Mouse (Mus musculus) embryonic fibroblast, embryonic 13.5 days (primary cell): Measurements from ENCODE around the gene Fasl. TPM values are rescaled to one million over a fixed set of nuclear protein-coding genes. Genes with fewer than 3 reads are reported as not detected.

ENCODE experiments used
- H3K27ac ChIP-seq: 2 replicates; pipeline ENCODE4 v1.5.1; 2012; ENCODE audit warnings: low read length, control low read depth, inconsistent platforms; ENCODE audit not compliant: insufficient read depth
- H3K4me1 ChIP-seq: 2 replicates; pipeline ENCODE4 v1.6.1; 2011; ENCODE audit warnings: low read length; ENCODE audit not compliant: control insufficient read depth, insufficient read depth
- H3K4me3 ChIP-seq: 2 replicates; pipeline ENCODE4 v1.5.1; 2011; ENCODE audit warnings: mild to moderate bottlenecking, control low read depth, low read length; ENCODE audit not compliant: insufficient read depth
- CTCF ChIP-seq: IDR thresholded peaks from 2 replicates; pipeline ENCODE4 v1.5.1; 2011; ENCODE audit warnings: mild to moderate bottlenecking, control low read depth, low read length, moderate library complexity, borderline replicate concordance; ENCODE audit not compliant: insufficient read depth
- POLR2A ChIP-seq: IDR thresholded peaks from 2 replicates; pipeline ENCODE4 v1.6.1; 2011; ENCODE audit warnings: low read depth, mild to moderate bottlenecking, control low read depth, low read length, moderate library complexity
- polyA plus RNA-seq: library from polyadenylated mRNA; stranded (reverse); fragments of >200 nt; gene quantifications from 2 replicates; pipeline ENCODE4 v1.2.4, GENCODE M21; 2011; ENCODE audit warnings: low read depth; ENCODE audit not compliant: missing spikeins, insufficient read length

Gene Fasl
- polyA plus RNA-seq, 1 experiment = not detected

DNA sequence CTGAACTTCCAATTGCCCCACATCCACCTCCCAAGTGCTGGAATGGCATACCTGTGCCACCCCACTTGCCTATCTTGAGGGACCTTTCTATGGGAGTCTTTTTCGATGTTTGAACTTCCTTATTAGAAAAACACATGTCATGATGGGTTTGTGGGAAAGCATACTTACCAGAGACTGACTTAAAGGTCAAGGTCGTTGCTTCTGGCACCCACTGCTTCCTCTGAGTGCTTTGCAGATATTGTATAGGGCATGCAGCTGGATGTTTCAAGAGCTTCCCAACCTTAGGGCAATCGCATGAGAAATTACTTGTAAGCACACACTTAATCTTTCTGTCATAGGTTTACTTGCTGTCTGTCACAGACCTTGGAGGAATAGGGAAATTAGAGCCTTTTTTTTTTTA is 5.0 kb upstream of the Fasl start:
- no peak overlapping the region for H3K4me3 ChIP-seq
- no peaks in the 10 kb centered on the region for H3K4me1 ChIP-seq
- H3K27ac ChIP-seq = no peak overlapping the region
- TF ChIP-seq CTCF = no peak

GRCm38 (mm10) chr1:161792687-161792969 is 4.3 kb upstream of the Fasl start:
- no peak overlapping the region for H3K27ac ChIP-seq
- TF ChIP-seq POLR2A (no peak), CTCF (no peak)
- H3K4me1 ChIP-seq = no peaks in the 10 kb centered on the region
- H3K4me3 ChIP-seq = no peak overlapping the region

DNA sequence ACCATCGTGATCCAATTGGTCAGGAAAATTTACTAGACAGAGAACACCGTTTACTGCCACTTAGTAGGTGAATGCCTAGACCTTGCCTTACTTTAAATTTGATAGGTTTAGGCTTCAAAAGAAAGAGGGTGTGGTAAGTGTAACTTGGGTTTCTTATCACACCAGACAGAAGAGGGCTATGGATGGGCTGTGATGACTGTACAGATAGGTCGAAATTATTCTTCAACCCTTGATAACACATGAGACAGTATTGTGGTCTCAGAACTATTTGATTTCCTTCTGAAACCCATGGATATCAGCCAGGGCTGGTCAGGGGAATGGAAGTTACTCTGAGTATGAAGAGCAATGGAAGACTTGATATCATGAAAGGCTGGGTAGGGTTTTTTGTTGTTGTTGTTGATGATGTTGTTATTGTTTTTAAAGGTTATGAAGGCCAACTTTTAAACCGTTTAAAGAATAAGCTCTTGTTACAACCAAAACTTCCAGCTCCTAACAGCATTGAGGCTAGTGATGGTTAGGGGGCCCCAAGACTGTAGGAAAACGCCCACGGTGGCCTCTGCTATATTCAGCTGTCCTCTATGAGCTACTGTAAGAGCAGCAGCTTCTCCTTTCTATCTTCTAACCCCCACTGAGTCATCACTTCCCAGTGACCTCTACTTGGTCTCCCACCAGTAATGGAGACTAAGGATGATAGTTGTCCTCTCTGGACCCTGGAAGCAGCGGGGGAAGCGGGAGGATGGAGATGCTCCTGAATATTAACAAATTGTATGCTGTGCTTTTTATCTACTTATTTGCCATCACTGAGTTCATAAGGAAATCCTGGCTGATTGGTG is 3.8 kb upstream of the Fasl start:
- TF ChIP-seq CTCF (no peak), POLR2A (no peak)
- Histone ChIP-seq H3K4me3 (no peak overlapping the region), H3K27ac (no peak overlapping the region), H3K4me1 (no peaks in the 10 kb centered on the region)

DNA sequence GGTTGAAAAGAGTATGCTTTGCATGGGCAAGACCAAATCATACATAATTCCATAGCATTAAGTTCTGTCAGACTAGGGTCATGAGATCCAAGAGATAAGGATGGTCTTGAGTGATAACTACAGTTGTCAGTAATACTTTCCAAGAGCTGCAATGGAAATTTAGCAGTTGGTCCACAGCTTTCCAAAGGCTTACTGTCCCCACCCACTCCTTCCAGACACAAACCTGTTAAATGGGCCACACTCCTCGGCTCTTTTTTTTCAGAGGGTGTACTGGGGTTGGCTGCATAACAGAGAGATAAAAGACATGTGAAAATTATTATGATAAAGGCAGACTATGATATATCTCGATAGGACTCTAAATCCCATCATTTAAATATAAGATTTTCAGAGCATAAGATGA is 5.6 kb downstream of the Fasl start:
- TF ChIP-seq POLR2A (no peak), CTCF (no peak)
- Histone ChIP-seq H3K4me1 (no peaks in the 10 kb centered on the region), H3K4me3 (no peak overlapping the region), H3K27ac (no peak overlapping the region)

- Histone ChIP-seq H3K4me1 (no peaks in the 10 kb centered on the region), H3K27ac (no peak overlapping the region), H3K4me3 (no peak overlapping the region)
- TF ChIP-seq POLR2A = no peak
- no peak for TF ChIP-seq CTCF
These were observed 6.7 kb downstream of the Fasl start for GRCm38 (mm10) chr1:161781594-161781993.

- no peak for TF ChIP-seq CTCF
- no peak for TF ChIP-seq POLR2A
- Histone ChIP-seq H3K4me3 (no peak overlapping the region), H3K4me1 (no peaks in the 10 kb centered on the region), H3K27ac (no peak overlapping the region)
These were observed 9.2 kb downstream of the Fasl start for GRCm38 (mm10) chr1:161779057-161779456.

DNA sequence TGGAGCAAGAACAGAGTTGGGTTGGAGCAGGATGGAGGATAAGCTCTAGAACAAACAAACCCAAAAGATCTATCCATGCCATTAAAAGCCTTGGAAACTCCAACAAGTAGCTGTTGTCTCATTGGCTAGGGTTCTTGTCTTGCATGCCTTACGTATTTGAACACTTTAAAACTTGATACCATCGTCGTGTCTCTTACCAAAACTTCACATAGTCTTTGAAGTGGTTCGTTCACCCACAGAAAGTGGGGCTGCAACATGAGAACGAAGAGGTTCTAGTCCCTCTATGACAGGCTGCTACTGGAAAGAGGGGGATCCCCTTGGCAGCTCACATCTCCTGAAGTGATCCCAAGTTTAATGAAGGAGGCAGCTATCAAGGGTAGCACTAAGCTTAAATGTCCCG is 13.1 kb downstream of the Fasl start:
- no peak for TF ChIP-seq POLR2A
- no peak for TF ChIP-seq CTCF
- Histone ChIP-seq H3K4me3 (no peak overlapping the region), H3K27ac (no peak overlapping the region)

GRCm38 (mm10) chr1:161771293-161771692 is 17.0 kb downstream of the Fasl start:
- no peak for TF ChIP-seq CTCF
- TF ChIP-seq POLR2A = no peak
- no peak overlapping the region for H3K27ac ChIP-seq
- no peaks in the 10 kb centered on the region for H3K4me1 ChIP-seq
- H3K4me3 ChIP-seq = no peak overlapping the region

More for the DNA sequence above, 13.1 kb downstream of the Fasl start:
- no peaks in the 10 kb centered on the region for H3K4me1 ChIP-seq

GRCm38 (mm10) chr1:161769329-161769728 is 19.0 kb downstream of the Fasl start:
- Histone ChIP-seq H3K27ac (no peak overlapping the region), H3K4me3 (no peak overlapping the region), H3K4me1 (no peaks in the 10 kb centered on the region)
- TF ChIP-seq POLR2A (no peak), CTCF (no peak)

GRCm38 (mm10) chr1:161767101-161767524 is 21.2 kb downstream of the Fasl start:
- no peak overlapping the region for H3K27ac ChIP-seq
- H3K4me1 ChIP-seq = no peaks in the 10 kb centered on the region
- H3K4me3 ChIP-seq = no peak overlapping the region
- TF ChIP-seq POLR2A (no peak), CTCF (no peak)
